In genomic region chr6:115651719-115652118, GRCm38 (mm10) we compare ENCODE assay signal across 21 mouse cellular contexts. TPM values are rescaled to one million over a fixed set of nuclear protein-coding genes. Genes with fewer than 3 reads are reported as not detected.
DNase-seq lines count a peak whose midpoint lies in the region; ATAC-seq lines count a peak whose summit lies in the region.
"Had no signal": no experiment of that assay in that cellular context is flagged by ENCODE, and none has a peak within 500 bp of the region (broad histone marks: within the 10 kb centered on the region; RNA-seq: fewer than 3 reads in every experiment).

No protein-coding gene starts in this region.

- no peaks in the 10 kb centered on the region for H3K9me3 ChIP-seq in embryonic facial prominence, embryonic 11.5 days (replicated peaks; ENCODE audit: control insufficient read depth, low read length)
- no peaks in the 10 kb centered on the region for H3K9me3 ChIP-seq in embryonic facial prominence, embryonic 10.5 days
- no peaks in the 10 kb centered on the region for H3K9me3 ChIP-seq in kidney, embryonic 15.5 days (replicated peaks)
- H3K9me3 ChIP-seq in liver, embryonic 13.5 days (replicated peaks) = no peaks in the 10 kb centered on the region
- no peaks in the 10 kb centered on the region for H3K9me3 ChIP-seq in liver, embryonic 11.5 days (ENCODE audit: control insufficient read depth, low read length)
- H3K9me3 ChIP-seq: embryonic facial prominence, embryonic 12.5 days; limb, embryonic 13.5 days had no signal

- no peak overlapping the region for H3K4me3 ChIP-seq in embryonic facial prominence, embryonic 11.5 days (ENCODE audit: low read depth, low read length)
- no peak overlapping the region for H3K4me3 ChIP-seq in embryonic facial prominence, embryonic 10.5 days
- no peak overlapping the region for H3K4me3 ChIP-seq in kidney, embryonic 15.5 days (replicated peaks)
- H3K4me3 ChIP-seq in liver, embryonic 13.5 days (replicated peaks) = no peak overlapping the region
- no peak overlapping the region for H3K4me3 ChIP-seq in liver, embryonic 11.5 days (ENCODE audit: low read depth, low read length)
- H3K4me3 ChIP-seq: embryonic facial prominence, embryonic 12.5 days; limb, embryonic 13.5 days had no signal

- no peaks in the 10 kb centered on the region for H3K36me3 ChIP-seq in embryonic facial prominence, embryonic 11.5 days (replicated peaks; ENCODE audit: control insufficient read depth, insufficient read depth, low read depth, low read length)
- peaks cover 3% of the 10 kb centered on the region for H3K36me3 ChIP-seq in embryonic facial prominence, embryonic 10.5 days (replicated peaks)
- no peaks in the 10 kb centered on the region for H3K36me3 ChIP-seq in kidney, embryonic 15.5 days
- H3K36me3 ChIP-seq in liver, embryonic 13.5 days = no peaks in the 10 kb centered on the region
- H3K36me3 ChIP-seq in liver, embryonic 11.5 days (ENCODE audit: control insufficient read depth, insufficient read depth, low read length) = no peaks in the 10 kb centered on the region
- H3K36me3 ChIP-seq: embryonic facial prominence, embryonic 12.5 days; limb, embryonic 13.5 days had no signal

- H3K27me3 ChIP-seq in embryonic facial prominence, embryonic 11.5 days (ENCODE audit: control insufficient read depth, insufficient read depth, low read length) = no peaks in the 10 kb centered on the region
- no peaks in the 10 kb centered on the region for H3K27me3 ChIP-seq in embryonic facial prominence, embryonic 10.5 days (replicated peaks; ENCODE audit: low read depth, poor library complexity, severe bottlenecking)
- H3K27me3 ChIP-seq in kidney, embryonic 15.5 days = no peaks in the 10 kb centered on the region
- no peaks in the 10 kb centered on the region for H3K27me3 ChIP-seq in liver, embryonic 13.5 days
- H3K27me3 ChIP-seq in liver, embryonic 11.5 days (replicated peaks; ENCODE audit: control insufficient read depth, insufficient read depth, low read length) = no peaks in the 10 kb centered on the region
- H3K27me3 ChIP-seq: embryonic facial prominence, embryonic 12.5 days; limb, embryonic 13.5 days had no signal

- peak; percentile 25 for DNase-seq in embryonic facial prominence, embryonic 11.5 days (ENCODE audit: low spot score)
- DNase-seq in embryonic facial prominence, embryonic 10.5 days (ENCODE audit: low spot score) = no peak
- no peak for DNase-seq in kidney, postnatal 25 days
- DNase-seq in liver, embryonic 13.5 days = no peak
- DNase-seq in liver, embryonic 11.5 days (ENCODE audit: low spot score) = no peak
- DNase-seq in lung, postnatal 4 days = no peak
- no peak for DNase-seq in frontal cortex, postnatal 36 days (ENCODE audit: low spot score in 2 of 2)
- DNase-seq: adrenal gland, postnatal 14 days; cerebellum, adult 11-12 months; cerebellum, adult 9-11 months; heart, postnatal 14 days; kidney, postnatal 10 days; lung, adult 2 months; lung, postnatal 10 days; midbrain, embryonic 14.5 days; spleen, adult 18-20 months; thymus, postnatal 14 days had no signal

- no peaks in the 10 kb centered on the region for H3K4me1 ChIP-seq in embryonic facial prominence, embryonic 11.5 days (ENCODE audit: control insufficient read depth, insufficient read depth, low read length)
- peaks cover 31% of the 10 kb centered on the region for H3K4me1 ChIP-seq in embryonic facial prominence, embryonic 10.5 days
- H3K4me1 ChIP-seq in kidney, embryonic 15.5 days = peaks cover 26% of the 10 kb centered on the region
- H3K4me1 ChIP-seq in liver, embryonic 13.5 days (replicated peaks) = peaks cover 87% of the 10 kb centered on the region
- peaks cover 47% of the 10 kb centered on the region for H3K4me1 ChIP-seq in liver, embryonic 11.5 days (replicated peaks; ENCODE audit: control insufficient read depth, insufficient read depth, low read length)

- no peak overlapping the region for H3K9ac ChIP-seq in embryonic facial prominence, embryonic 11.5 days (replicated peaks; ENCODE audit: low read length)
- H3K9ac ChIP-seq in kidney, embryonic 15.5 days = no peak overlapping the region
- no peak overlapping the region for H3K9ac ChIP-seq in liver, embryonic 13.5 days
- no peak overlapping the region for H3K9ac ChIP-seq in liver, embryonic 11.5 days (ENCODE audit: low read depth, low read length)
- H3K9ac ChIP-seq: embryonic facial prominence, embryonic 12.5 days had no signal

- ATAC-seq in embryonic facial prominence, embryonic 11.5 days (replicated peaks; ENCODE audit: insufficient number of reproducible peaks, low FRiP score, low TSS enrichment, low read depth) = no peak
- 0 out of 2 replicates have a peak, but pooled peaks have one; percentile 55 for ATAC-seq in kidney, embryonic 15.5 days (replicated peaks; ENCODE audit: low FRiP score)
- ATAC-seq in liver, embryonic 13.5 days (ENCODE audit: low read depth) = no peak
- no peak for ATAC-seq in liver, embryonic 11.5 days (replicated peaks; ENCODE audit: low FRiP score)
- ATAC-seq: forebrain, embryonic 14.5 days had no signal

- H3K27ac ChIP-seq in embryonic facial prominence, embryonic 11.5 days (replicated peaks; ENCODE audit: low read depth, low read length) = no peak overlapping the region
- no peak overlapping the region for H3K27ac ChIP-seq in embryonic facial prominence, embryonic 10.5 days (replicated peaks)
- peak overlapping the region; percentile 22; the same call in 1 of the 2 replicates for H3K27ac ChIP-seq in kidney, embryonic 15.5 days
- peak overlapping the region; percentile 83 for H3K27ac ChIP-seq in liver, embryonic 13.5 days
- no peak overlapping the region for H3K27ac ChIP-seq in liver, embryonic 11.5 days (ENCODE audit: low read depth, low read length)
- H3K27ac ChIP-seq: limb, embryonic 13.5 days had no signal

- no peak overlapping the region for H3K4me2 ChIP-seq in embryonic facial prominence, embryonic 11.5 days (ENCODE audit: low read depth, low read length)
- H3K4me2 ChIP-seq in kidney, embryonic 15.5 days = no peak overlapping the region
- H3K4me2 ChIP-seq in liver, embryonic 13.5 days = no peak overlapping the region
- no peak overlapping the region for H3K4me2 ChIP-seq in liver, embryonic 11.5 days
- H3K4me2 ChIP-seq: embryonic facial prominence, embryonic 12.5 days; limb, embryonic 13.5 days had no signal

RNA-seq across cellular contexts. Expression of gene Raf1, which starts 24.7 kb away (rescaled TPM):
- polyA plus RNA-seq in embryonic facial prominence, embryonic 11.5 days (2014; fragmentation: Nextera tagmentation; extraction: Ambion mirVana) = 124 and 131 TPM in 2 replicates
- 123 and 126 TPM in 2 replicates for polyA plus RNA-seq in embryonic facial prominence, embryonic 10.5 days (2016; fragmentation: Nextera tagmentation; extraction: Ambion mirVana)
- polyA plus RNA-seq in kidney, embryonic 15.5 days (2015; fragmentation: Nextera tagmentation; extraction: Ambion mirVana) = 87.0 and 94.9 TPM in 2 replicates
- 32.8 and 38.3 TPM in 2 replicates for polyA plus RNA-seq in liver, embryonic 13.5 days (2015; fragmentation: Nextera tagmentation; extraction: Ambion mirVana)
- polyA plus RNA-seq in liver, embryonic 11.5 days (2014; fragmentation: Nextera tagmentation; extraction: Ambion mirVana) = 70.1 and 70.7 TPM in 2 replicates

RNA-seq across cellular contexts. Expression of gene Mkrn2, which starts 50.0 kb away (rescaled TPM):
- 28.1 and 28.5 TPM in 2 replicates for polyA plus RNA-seq in embryonic facial prominence, embryonic 11.5 days (2014; fragmentation: Nextera tagmentation; extraction: Ambion mirVana)
- 27.5 and 30.7 TPM in 2 replicates for polyA plus RNA-seq in embryonic facial prominence, embryonic 10.5 days (2016; fragmentation: Nextera tagmentation; extraction: Ambion mirVana)
- 27.6 and 28.2 TPM in 2 replicates for polyA plus RNA-seq in kidney, embryonic 15.5 days (2015; fragmentation: Nextera tagmentation; extraction: Ambion mirVana)
- 11.4 and 12.1 TPM in 2 replicates for polyA plus RNA-seq in liver, embryonic 13.5 days (2015; fragmentation: Nextera tagmentation; extraction: Ambion mirVana)
- 21.5 and 25.1 TPM in 2 replicates for polyA plus RNA-seq in liver, embryonic 11.5 days (2014; fragmentation: Nextera tagmentation; extraction: Ambion mirVana)

RNA-seq across cellular contexts. Expression of gene Mkrn2os, which starts 59.3 kb away (rescaled TPM):
- 0.31 and 0.38 TPM in 2 replicates for polyA plus RNA-seq in embryonic facial prominence, embryonic 11.5 days (2014; fragmentation: Nextera tagmentation; extraction: Ambion mirVana)
- polyA plus RNA-seq in embryonic facial prominence, embryonic 10.5 days (2016; fragmentation: Nextera tagmentation; extraction: Ambion mirVana) = 0.21 and 0.29 TPM in 2 replicates
- polyA plus RNA-seq in kidney, embryonic 15.5 days (2015; fragmentation: Nextera tagmentation; extraction: Ambion mirVana) = 3.5 and 4.2 TPM in 2 replicates
- polyA plus RNA-seq in liver, embryonic 13.5 days (2015; fragmentation: Nextera tagmentation; extraction: Ambion mirVana) = 6.6 and 7.2 TPM in 2 replicates
- polyA plus RNA-seq in liver, embryonic 11.5 days (2014; fragmentation: Nextera tagmentation; extraction: Ambion mirVana) = 5.6 and 6.3 TPM in 2 replicates
- polyA plus RNA-seq: lung, adult 2 months had no signal

Comparison
In these comparisons a context has a peak if more than half of its experiments do, and no peak if none do; other contexts are left out.
1. H3K27ac ChIP-seq: peak in kidney, embryonic 15.5 days (single experiment) and liver, embryonic 13.5 days (single experiment); none in embryonic facial prominence, embryonic 11.5 days (single experiment), embryonic facial prominence, embryonic 10.5 days (single experiment) and liver, embryonic 11.5 days (single experiment).